Mouse (Mus musculus) activated CD4-positive, CD25-positive, alpha-beta regulatory T cell (primary cell): ENCODE data around the gene Elof1. TPM values are rescaled to one million over a fixed set of nuclear protein-coding genes. Genes with fewer than 3 reads are reported as not detected.

Source experiments
- polyA plus RNA-seq, 2 experiments: library from polyadenylated mRNA; unstranded; fragments of 100-300 nt; shearing (Covaris generic); gene quantifications; one replicate each; pipeline ENCODE4 v1.2.1; 2017

The Elof1 gene
- 100 to 1,000 TPM in 1 of 2 experiments, 10 to 100 TPM in 1; 78.2 to 107 TPM for polyA plus RNA-seq

GRCm38 (mm10) chr9:22116740-22117426 is at the start of gene Elof1:
Elof1 (minus strand) TSS chr9:22117172.

GRCm38 (mm10) chr9:22156497-22157245 is 39.7 kb upstream of the Elof1 start, which contains the start of gene Pigyl:
Pigyl (plus strand) TSS chr9:22156846.

GRCm38 (mm10) chr9:22135644-22136390 is 18.8 kb upstream of the Elof1 start, which contains the start of gene Acp5:
Acp5 (minus strand) TSS chr9:22135711.

GRCm38 (mm10) chr9:22098993-22099696 is 17.8 kb downstream of the Elof1 start, which contains the start of gene Cnn1:
Cnn1 (plus strand) TSS chr9:22099216.

GRCm38 (mm10) chr9:22085022-22085834 is 31.7 kb downstream of the Elof1 start, which contains the start of gene Ecsit:
Ecsit (minus strand) TSS chr9:22085438.

GRCm38 (mm10) chr9:22070791-22071573 is 46.0 kb downstream of the Elof1 start, which contains the start of the genes Gm49318 and Zfp653:
Gm49318 (minus strand) TSS chr9:22071259.
Zfp653 (minus strand) TSS chr9:22071376.

Other genes starting within 250 kb of the Elof1 start
- 10 to 100 TPM in 1 of 2 experiments, 1 to 10 TPM in 1; 6.1 to 10.7 TPM for gene Rab3d, start 199.0 kb downstream of the Elof1 start, polyA plus RNA-seq
- gene Ccdc159, start 189.7 kb downstream of the Elof1 start, polyA plus RNA-seq = under 1 TPM; 0.21 to 0.24 TPM
- 1 to 10 TPM; 1.7 to 4.5 TPM for gene Tmem205, start 189.6 kb downstream of the Elof1 start, polyA plus RNA-seq
- gene Plppr2, start 180.1 kb downstream of the Elof1 start, polyA plus RNA-seq = under 1 TPM; 0.09 to 0.27 TPM
- gene Swsap1, start 161.4 kb downstream of the Elof1 start, polyA plus RNA-seq = 1 to 10 TPM; 7.7 to 9.4 TPM
- gene Epor, start 153.7 kb downstream of the Elof1 start, polyA plus RNA-seq = 1 to 10 TPM in 1 of 2 experiments, not detected in 1; 2.5 TPM
- gene Rgl3, start 127.7 kb downstream of the Elof1 start, polyA plus RNA-seq = under 1 TPM in 1 of 2 experiments, not detected in 1; 0.11 TPM
- under 1 TPM in 1 of 2 experiments, not detected in 1; 0.16 TPM for gene Ccdc151, start 114.5 kb downstream of the Elof1 start, polyA plus RNA-seq
- 10 to 100 TPM; 75.9 to 94.6 TPM for gene Prkcsh, start 114.4 kb downstream of the Elof1 start, polyA plus RNA-seq
- not detected for gene Elavl3, start 65.1 kb downstream of the Elof1 start, polyA plus RNA-seq
- gene Gm49318, start 45.9 kb downstream of the Elof1 start, polyA plus RNA-seq = not detected
- 10 to 100 TPM; 16.4 to 20.2 TPM for gene Zfp653, start 45.8 kb downstream of the Elof1 start, polyA plus RNA-seq
- gene Ecsit, start 31.7 kb downstream of the Elof1 start, polyA plus RNA-seq = 10 to 100 TPM; 39.4 to 53.9 TPM
- gene Cnn1, start 18.0 kb downstream of the Elof1 start, polyA plus RNA-seq = under 1 TPM in 1 of 2 experiments, not detected in 1; 0.15 TPM
- 100 to 1,000 TPM; 159 to 391 TPM for gene Acp5, start 18.5 kb upstream of the Elof1 start, polyA plus RNA-seq
- gene Pigyl, start 39.7 kb upstream of the Elof1 start, polyA plus RNA-seq = 10 to 100 TPM; 42.8 to 60.2 TPM
- not detected for gene Zfp872, start 70.9 kb upstream of the Elof1 start, polyA plus RNA-seq
- 10 to 100 TPM; 36.6 to 43.6 TPM for gene Zfp809, start 108.5 kb upstream of the Elof1 start, polyA plus RNA-seq
- 1 to 10 TPM; 2.9 to 4.1 TPM for gene Zfp599, start 142.7 kb upstream of the Elof1 start, polyA plus RNA-seq
- 10 to 100 TPM; 12.4 to 27.2 TPM for gene Zfp810, start 190.5 kb upstream of the Elof1 start, polyA plus RNA-seq